Mouse (Mus musculus) cerebellum, adult 2 months (tissue): Measurements from ENCODE around the gene Zswim1. TPM values are rescaled to one million over a fixed set of nuclear protein-coding genes. Genes with fewer than 3 reads are reported as not detected.
A peak's percentile ranks its signal among the peaks of the same experiment; 100 is the strongest.

ENCODE experiments used
- DNase-seq, 2 experiments: peaks; one replicate each; pipeline ENCODE4 v3.0.0; 2021
- H3K27ac ChIP-seq: fragments of 200-500 bp; 2 replicates; pipeline ENCODE4 v1.5.1; 2012; ENCODE audit warnings: low read length, control low read depth, inconsistent platforms; ENCODE audit not compliant: insufficient read depth
- H3K27me3 ChIP-seq: fragments of 200-500 bp; 2 replicates; pipeline ENCODE4 v1.6.1; 2012; ENCODE audit warnings: inconsistent platforms, mild to moderate bottlenecking, low read length, moderate library complexity; ENCODE audit not compliant: control insufficient read depth, insufficient read depth
- H3K4me1 ChIP-seq: fragments of 200-500 bp; 2 replicates; pipeline ENCODE4 v1.6.1; 2011; ENCODE audit warnings: low read length; ENCODE audit not compliant: control insufficient read depth, insufficient read depth
- H3K4me3 ChIP-seq: fragments of 200-500 bp; replicated peaks from 2 replicates; pipeline ENCODE3; 2011; ENCODE audit warnings: mild to moderate bottlenecking, low read depth, low read length, control low read depth; ENCODE audit not compliant: insufficient read depth
- CTCF ChIP-seq: fragments of 200-500 bp; IDR thresholded peaks from 2 replicates; pipeline ENCODE4 v1.5.1; 2011; ENCODE audit warnings: low read depth, mild to moderate bottlenecking, control low read depth, low read length, moderate library complexity, borderline replicate concordance; ENCODE audit not compliant: insufficient read depth
- POLR2A ChIP-seq: fragments of 200-500 bp; IDR thresholded peaks from 2 replicates; pipeline ENCODE4 v1.6.1; 2011; ENCODE audit warnings: low read length, control low read depth, borderline replicate concordance; ENCODE audit not compliant: insufficient read depth
- WGBS: fragments of 180-500 bp; shearing (Covaris S2); methylation state at CpG from one replicate; pipeline ENCODE4 v1.1.7; 2018; 5-methylcytosine and 5-hydroxymethylcytosine counted together
- polyA plus RNA-seq: library from polyadenylated mRNA; depleted of rRNA; stranded (reverse); fragments of >200 nt; gene quantifications from 2 replicates; pipeline ENCODE4 v1.2.3, GENCODE M21; 2012

Gene Zswim1
- polyA plus RNA-seq, 1 experiment, result 20.0 TPM

- no peak for TF ChIP-seq POLR2A
- no peak for TF ChIP-seq CTCF
- DNase-seq, result no peak
- peaks cover 5% of the 10 kb centered on the region; the same call in 1 of the 2 replicates for H3K4me1 ChIP-seq
- H3K4me3 ChIP-seq, result peak overlapping the region; percentile 79
- H3K27me3 ChIP-seq, result no peaks in the 10 kb centered on the region
- peak overlapping the region; percentile 50 for H3K27ac ChIP-seq
- WGBS, result under 1% methylated on average over 21 of the region's 21 CpGs
Measured at GRCm38 (mm10) chr2:164805332-164805718, 17.2 kb upstream of the Zswim1 start.

GRCm38 (mm10) chr2:164806614-164807013 is 15.9 kb upstream of the Zswim1 start:
- H3K4me3 ChIP-seq, result no peak overlapping the region
- no peak overlapping the region for H3K27ac ChIP-seq
- H3K4me1 ChIP-seq, result peaks cover 5% of the 10 kb centered on the region; the same call in 1 of the 2 replicates
- no peak for DNase-seq
- H3K27me3 ChIP-seq, result no peaks in the 10 kb centered on the region
- 88% methylated on average over 7 of the region's 7 CpGs for WGBS
- no peak for TF ChIP-seq POLR2A
- no peak for TF ChIP-seq CTCF

DNA sequence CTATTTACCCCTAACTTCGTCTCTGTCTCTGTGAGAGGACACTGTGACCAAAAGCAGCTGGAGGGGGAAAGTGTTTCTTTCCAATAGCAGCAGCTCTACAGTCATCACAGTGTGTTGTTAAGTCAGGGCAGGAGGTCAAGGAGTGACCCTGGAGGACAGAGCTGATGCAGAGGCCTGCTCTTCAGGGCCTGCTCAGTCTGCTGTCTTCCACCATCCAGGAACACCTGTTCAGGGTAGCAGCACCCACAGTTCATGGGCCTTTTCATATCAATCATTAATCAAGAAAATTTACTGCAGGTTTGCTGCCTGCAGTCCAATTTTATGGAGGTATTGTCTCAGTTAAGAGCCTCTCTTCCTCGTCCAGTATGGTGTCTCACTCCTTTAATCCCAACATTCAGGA is 8.9 kb upstream of the Zswim1 start:
- TF ChIP-seq CTCF (no peak), POLR2A (no peak)
- Histone ChIP-seq H3K4me1 (no peaks in the 10 kb centered on the region), H3K27me3 (no peaks in the 10 kb centered on the region), H3K27ac (no peak overlapping the region), H3K4me3 (no peak overlapping the region)
- 57% methylated on average over 2 of the region's 2 CpGs for WGBS
- no peak for DNase-seq

GRCm38 (mm10) chr2:164815348-164815747 is 7.1 kb upstream of the Zswim1 start:
- no peak for DNase-seq
- WGBS, result 90% methylated on average over 5 of the region's 5 CpGs
- TF ChIP-seq POLR2A, result no peak
- TF ChIP-seq CTCF, result no peak
- H3K27me3 ChIP-seq, result no peaks in the 10 kb centered on the region
- H3K4me1 ChIP-seq, result no peaks in the 10 kb centered on the region
- no peak overlapping the region for H3K27ac ChIP-seq
- no peak overlapping the region for H3K4me3 ChIP-seq

- TF ChIP-seq POLR2A, result no peak
- TF ChIP-seq CTCF, result no peak
- Histone ChIP-seq H3K27me3 (no peaks in the 10 kb centered on the region), H3K4me1 (peaks cover 2% of the 10 kb centered on the region; the same call in 1 of the 2 replicates), H3K4me3 (no peak overlapping the region), H3K27ac (no peak overlapping the region)
- no peak for DNase-seq
- WGBS, result 88% methylated on average over 8 of the region's 8 CpGs
Measured at GRCm38 (mm10) chr2:164815821-164816220, 6.7 kb upstream of the Zswim1 start.

GRCm38 (mm10) chr2:164817206-164817605 is 5.3 kb upstream of the Zswim1 start:
- H3K4me1 ChIP-seq, result peaks cover 10% of the 10 kb centered on the region

DNA sequence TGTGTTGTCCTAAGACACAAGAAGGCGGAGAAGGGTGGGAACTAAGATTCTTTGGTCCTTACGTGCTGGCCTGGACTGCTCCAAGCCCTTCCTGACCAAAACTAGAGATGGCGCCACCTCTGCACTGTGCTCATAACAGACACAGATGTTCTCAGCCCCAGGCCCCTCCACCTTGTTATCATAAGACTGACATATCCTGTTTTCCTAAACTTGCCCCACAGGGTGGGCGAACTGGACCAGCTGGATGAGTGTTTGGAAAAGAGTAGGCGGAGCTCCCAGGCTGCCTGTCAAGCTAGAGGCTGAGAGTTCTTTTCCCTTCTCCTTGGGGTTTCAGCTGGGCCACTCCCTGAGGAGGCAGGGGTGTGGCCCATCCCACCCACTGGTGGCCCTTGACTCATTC is 4.8 kb upstream of the Zswim1 start:
- Histone ChIP-seq H3K27ac (no peak overlapping the region), H3K4me3 (no peak overlapping the region), H3K27me3 (no peaks in the 10 kb centered on the region), H3K4me1 (peaks cover 10% of the 10 kb centered on the region)
- TF ChIP-seq POLR2A (no peak), CTCF (no peak)
- no peak for DNase-seq
- 89% methylated on average over 5 of the region's 5 CpGs for WGBS

More at GRCm38 (mm10) chr2:164817206-164817605, 5.3 kb upstream of the Zswim1 start:
- H3K27me3 ChIP-seq, result no peaks in the 10 kb centered on the region
- no peak overlapping the region for H3K27ac ChIP-seq
- TF ChIP-seq CTCF, result no peak
- no peak for DNase-seq
- WGBS, result 92% methylated on average over 6 of the region's 6 CpGs
- H3K4me3 ChIP-seq, result no peak overlapping the region

GRCm38 (mm10) chr2:164821060-164821459 is 1.4 kb upstream of the Zswim1 start:
- peak; percentile 44 to 48 for DNase-seq
- H3K27ac ChIP-seq, result no peak overlapping the region; the same call in 1 of the 2 replicates
- 22% methylated on average over 6 of the region's 6 CpGs for WGBS

More at GRCm38 (mm10) chr2:164821060-164821459, 1.4 kb upstream of the Zswim1 start:
- H3K4me1 ChIP-seq, result peaks cover 16% of the 10 kb centered on the region
- H3K27me3 ChIP-seq, result no peaks in the 10 kb centered on the region
- TF ChIP-seq POLR2A (no peak), CTCF (no peak)
- no peak overlapping the region for H3K4me3 ChIP-seq
